Mouse (Mus musculus) bone marrow macrophage, adult 2 months (primary cell): ENCODE measurements around the gene Cetn4.

Source experiments
- CTCF ChIP-seq: IDR thresholded peaks from 2 replicates; pipeline ENCODE4 v1.5.1; 2012; ENCODE audit warnings: low read depth, mild to moderate bottlenecking, low read length, moderate library complexity
- POLR2A ChIP-seq: IDR thresholded peaks from 2 replicates; pipeline ENCODE4 v1.6.1; 2012; ENCODE audit warnings: mild to moderate bottlenecking, low read depth, low read length, borderline replicate concordance

DNA sequence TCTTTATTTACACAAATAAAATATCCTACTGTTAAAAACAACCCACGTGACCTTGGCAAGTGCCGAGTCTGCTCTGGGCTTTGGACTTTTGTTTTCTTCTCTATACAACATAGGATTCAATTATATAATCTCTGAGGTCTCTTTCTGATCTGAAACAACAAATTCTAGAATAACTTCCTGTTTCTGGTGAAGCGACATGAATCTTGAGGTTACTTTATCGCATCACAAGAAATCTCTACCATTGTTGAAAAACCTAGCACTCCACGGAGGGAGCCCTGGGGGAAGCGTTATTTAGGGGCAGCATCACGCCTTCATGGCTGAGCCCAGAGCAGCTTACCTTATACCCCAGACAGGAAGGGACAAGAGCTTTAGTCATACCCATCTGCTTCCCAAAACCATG is 39.4 kb downstream of the Cetn4 start:
- TF ChIP-seq CTCF (no peak), POLR2A (no peak)
